Mouse (Mus musculus): ENCODE results near the gene Otud7a.

The Otud7a gene

GRCm38 (mm10) chr7:63697921-63698320 is 253.4 kb downstream of the Otud7a start:
- DNase-seq (ENCODE audit: low read depth, low spot score), result no peak

GRCm38 (mm10) chr7:63717903-63718302 is 273.4 kb downstream of the Otud7a start:
- DNase-seq (ENCODE audit: low read depth, low spot score), result no peak

GRCm38 (mm10) chr7:63719183-63719944 is 274.8 kb downstream of the Otud7a start:
- no peak for DNase-seq (ENCODE audit: low read depth, low spot score)

- no peak for DNase-seq (ENCODE audit: low read depth, low spot score)
These were observed 276.1 kb downstream of the Otud7a start for GRCm38 (mm10) chr7:63720682-63721081.

- DNase-seq (ENCODE audit: low read depth, low spot score), result no peak
These were observed 280.6 kb downstream of the Otud7a start for GRCm38 (mm10) chr7:63725040-63725729.

- no peak for DNase-seq (ENCODE audit: low read depth, low spot score)
These were observed 285.1 kb downstream of the Otud7a start for GRCm38 (mm10) chr7:63729605-63730004.

- DNase-seq (ENCODE audit: low read depth, low spot score), result no peak
These were observed 285.5 kb downstream of the Otud7a start for GRCm38 (mm10) chr7:63730012-63730411.

- no peak for DNase-seq (ENCODE audit: low read depth, low spot score)
These were observed 293.2 kb downstream of the Otud7a start for GRCm38 (mm10) chr7:63737725-63738124.

- no peak for DNase-seq (ENCODE audit: low read depth, low spot score)
These were observed 293.6 kb downstream of the Otud7a start for GRCm38 (mm10) chr7:63738142-63738541.

GRCm38 (mm10) chr7:63743116-63743515 is 298.6 kb downstream of the Otud7a start:
- DNase-seq (ENCODE audit: low read depth, low spot score), result no peak

- peak; percentile 50 for DNase-seq (ENCODE audit: low read depth, low spot score)
These were observed 307.5 kb downstream of the Otud7a start for GRCm38 (mm10) chr7:63752081-63752480.

- DNase-seq (ENCODE audit: low read depth, low spot score), result peak; percentile 74
These were observed 308.8 kb downstream of the Otud7a start for GRCm38 (mm10) chr7:63753274-63753751.

- no peak for DNase-seq (ENCODE audit: low read depth, low spot score)
These were observed 310.3 kb downstream of the Otud7a start for GRCm38 (mm10) chr7:63754573-63755475.

- DNase-seq (ENCODE audit: low read depth, low spot score), result peak; percentile 87
These were observed 311.0 kb downstream of the Otud7a start for GRCm38 (mm10) chr7:63755476-63755948.

GRCm38 (mm10) chr7:63757136-63757677 is 312.7 kb downstream of the Otud7a start:
- DNase-seq (ENCODE audit: low read depth, low spot score), result no peak

- no peak for DNase-seq (ENCODE audit: low read depth, low spot score)
These were observed 313.2 kb downstream of the Otud7a start for GRCm38 (mm10) chr7:63757678-63758239.

- DNase-seq (ENCODE audit: low read depth, low spot score), result no peak
These were observed 313.8 kb downstream of the Otud7a start for GRCm38 (mm10) chr7:63758240-63758826.

- no peak for DNase-seq (ENCODE audit: low read depth, low spot score)
These were observed 315.1 kb downstream of the Otud7a start for GRCm38 (mm10) chr7:63759606-63760005.

- no peak for DNase-seq (ENCODE audit: low read depth, low spot score)
These were observed 318.0 kb downstream of the Otud7a start for GRCm38 (mm10) chr7:63762529-63762928.

- DNase-seq (ENCODE audit: low read depth, low spot score), result no peak
These were observed 324.0 kb downstream of the Otud7a start for GRCm38 (mm10) chr7:63768398-63769029.
